Mouse (Mus musculus) bone marrow macrophage, adult 2 months (primary cell): ENCODE measurements around the gene Nptx1.

Experiments used
- CTCF ChIP-seq: IDR thresholded peaks from 2 replicates; pipeline ENCODE4 v1.5.1; 2012; ENCODE audit warnings: low read depth, mild to moderate bottlenecking, low read length, moderate library complexity
- POLR2A ChIP-seq: IDR thresholded peaks from 2 replicates; pipeline ENCODE4 v1.6.1; 2012; ENCODE audit warnings: mild to moderate bottlenecking, low read depth, low read length, borderline replicate concordance

- TF ChIP-seq CTCF (no peak), POLR2A (no peak)
Measured at GRCm38 (mm10) chr11:119547183-119547921, at the start of gene Nptx1.
